Mouse (Mus musculus): ENCODE measurements at regions not wholly inside any gene's neighbourhood (a gene's known extent, or its start where the extent isn't known, plus 50 kb on each side); places are given as distances from the start of the nearest gene placed in this dataset.

DNA sequence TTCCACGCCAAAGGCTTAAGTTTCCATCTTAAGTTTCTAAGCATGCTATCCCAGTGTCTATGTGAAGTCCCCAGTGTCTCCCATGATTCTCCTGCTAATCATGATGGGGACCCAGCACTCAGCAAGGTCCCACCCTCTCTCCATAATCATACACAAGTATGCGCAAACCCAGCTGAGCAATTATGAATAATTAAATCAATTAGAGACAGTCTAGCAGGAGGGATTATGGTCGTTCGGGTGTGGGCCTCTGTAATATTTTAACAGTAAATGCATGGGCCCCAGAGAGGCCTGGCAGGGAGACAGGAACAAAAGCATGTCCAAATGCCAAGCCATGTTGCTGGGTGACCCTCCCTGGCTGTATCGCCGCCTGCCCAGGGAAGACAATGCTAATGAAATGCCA, 73.1 kb upstream of the Msx1 start:
- DNase-seq = no peak

- DNase-seq = no peak
Measured at GRCm38 (mm10) chr5:37895441-37896336, 71.3 kb upstream of the Msx1 start.

- no peak for DNase-seq
Measured at GRCm38 (mm10) chr5:37893639-37894550, 69.5 kb upstream of the Msx1 start.

DNA sequence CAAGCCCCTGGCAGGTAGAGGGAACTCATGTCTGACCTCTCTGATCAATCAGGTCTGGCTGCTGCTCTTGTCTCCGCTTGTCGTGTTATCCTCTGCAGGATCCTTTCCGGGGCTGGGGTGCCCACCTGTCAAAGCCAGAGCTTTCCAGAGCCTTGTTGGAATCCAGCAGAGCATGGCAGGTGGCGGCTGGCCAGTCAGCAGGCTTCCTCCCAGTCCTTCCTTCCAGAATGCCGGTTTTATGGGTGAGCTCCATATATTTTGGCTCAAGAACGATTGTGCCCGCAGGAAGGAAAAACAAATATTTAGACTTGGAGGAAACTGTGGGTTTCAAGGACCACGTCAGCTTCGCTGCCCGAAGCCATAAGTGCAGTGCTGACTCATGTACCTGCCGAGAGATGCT, 66.3 kb upstream of the Msx1 start:
- DNase-seq = no peak

- DNase-seq = peak; percentile 21
Measured at GRCm38 (mm10) chr5:37879668-37880380, 55.4 kb upstream of the Msx1 start.

GRCm38 (mm10) chr5:37876240-37876639, 51.9 kb upstream of the Msx1 start:
- no peak for DNase-seq

GRCm38 (mm10) chr5:37875452-37875851, 51.1 kb upstream of the Msx1 start:
- no peak for DNase-seq

GRCm38 (mm10) chr5:37874784-37875281, 50.5 kb upstream of the Msx1 start:
- no peak for DNase-seq
